Mouse (Mus musculus) neutrophil, adult 59 days (primary cell): ENCODE measurements around the gene 5730480H06Rik. TPM values are rescaled to one million over a fixed set of nuclear protein-coding genes. Genes with fewer than 3 reads are reported as not detected.

Experiments used
- total RNA-seq, 2 experiments: library from RNA; stranded (reverse); gene quantifications; 1 replicate in 1 of 2; 2 replicates in 1 of 2; pipeline ENCODE4 v1.2.4; 2023

5730480H06Rik gene
- 1 to 10 TPM; 4.6 TPM for total RNA-seq

DNA sequence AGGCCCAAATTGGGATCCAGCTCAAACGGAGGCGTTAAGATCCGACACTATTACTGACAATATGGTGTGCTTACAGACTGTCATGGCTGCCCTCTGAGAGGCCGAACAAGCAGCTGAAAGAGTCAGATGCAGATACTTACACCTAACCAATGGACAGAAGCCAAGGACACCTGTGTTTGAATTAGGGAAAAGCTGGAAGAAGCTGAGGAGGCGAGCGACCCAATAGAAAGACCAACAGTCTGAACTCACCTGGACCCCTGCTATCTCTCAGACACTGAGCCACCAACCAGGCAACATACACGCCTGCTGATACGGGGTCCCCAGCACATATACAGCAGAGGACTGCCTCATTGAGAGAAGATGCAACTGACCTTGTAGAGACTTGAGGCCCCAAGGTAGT is at the start of gene 5730480H06Rik:
Gene 5730480H06Rik (plus strand): TSS at position 301 of the 400 bp plus-strand sequence.

